Mouse (Mus musculus) myocyte (in vitro differentiated cells): ENCODE data around the gene Tcf7l1.

Source experiments
- CEBPB ChIP-seq: IDR thresholded peaks from 2 replicates; pipeline ENCODE4 v1.6.1; 2011; ENCODE audit warnings: mild to moderate bottlenecking, moderate library complexity; ENCODE audit not compliant: poor library complexity, insufficient read depth, severe bottlenecking
- MAX ChIP-seq: IDR thresholded peaks from one replicate; pipeline ENCODE4 v1.6.1; 2011; ENCODE audit warnings: low read depth, mild to moderate bottlenecking, control low read depth
- POLR2A ChIP-seq: IDR thresholded peaks from one replicate; pipeline ENCODE4 v1.6.1; 2011; ENCODE audit warnings: low read depth, mild to moderate bottlenecking, control low read depth, moderate library complexity; ENCODE audit not compliant: insufficient read length
- POLR2AphosphoS2 ChIP-seq: IDR thresholded peaks from one replicate; pipeline ENCODE4 v1.6.1; 2011; ENCODE audit warnings: low read depth, control low read depth; ENCODE audit not compliant: insufficient read length
- TCF12 ChIP-seq: IDR thresholded peaks from one replicate; pipeline ENCODE4 v1.6.1; 2011; ENCODE audit warnings: mild to moderate bottlenecking, control low read depth; ENCODE audit not compliant: poor library complexity, insufficient read depth, severe bottlenecking
- USF1 ChIP-seq: IDR thresholded peaks from one replicate; pipeline ENCODE4 v1.6.1; 2011; ENCODE audit warnings: low read depth, mild to moderate bottlenecking, control low read depth, moderate library complexity

GRCm38 (mm10) chr6:72690001-72690400 lies 99.1 kb downstream of the Tcf7l1 start:
- no peak for TF ChIP-seq TCF12
- TF ChIP-seq MAX = no peak
- TF ChIP-seq POLR2A = no peak
- no peak for TF ChIP-seq USF1
- no peak for TF ChIP-seq POLR2AphosphoS2
- TF ChIP-seq CEBPB = no peak
